Mouse (Mus musculus): ENCODE measurements around the gene Ctnnd2.
A peak's percentile ranks its signal among the peaks of the same experiment; 100 is the strongest.

Ctnnd2 gene

GRCm38 (mm10) chr15:30646501-30647431 lies 474.4 kb downstream of the Ctnnd2 start:
- peak; percentile 56 for DNase-seq (ENCODE audit: low read depth, low spot score)

- peak; percentile 85 for DNase-seq (ENCODE audit: low read depth, low spot score)
Measured at GRCm38 (mm10) chr15:30647679-30648311, 475.4 kb downstream of the Ctnnd2 start.

- DNase-seq (ENCODE audit: low read depth, low spot score): no peak
Measured at GRCm38 (mm10) chr15:30649964-30650363, 477.6 kb downstream of the Ctnnd2 start.

- DNase-seq (ENCODE audit: low read depth, low spot score): no peak
Measured at GRCm38 (mm10) chr15:30655433-30655832, 483.0 kb downstream of the Ctnnd2 start.

- DNase-seq (ENCODE audit: low read depth, low spot score): no peak
Measured at GRCm38 (mm10) chr15:30657588-30657987, 485.2 kb downstream of the Ctnnd2 start.

- DNase-seq (ENCODE audit: low read depth, low spot score): no peak
Measured at GRCm38 (mm10) chr15:30660539-30661149, 488.3 kb downstream of the Ctnnd2 start.

GRCm38 (mm10) chr15:30661689-30662422 lies 489.5 kb downstream of the Ctnnd2 start:
- DNase-seq (ENCODE audit: low read depth, low spot score): no peak

GRCm38 (mm10) chr15:30667819-30668587 lies 495.6 kb downstream of the Ctnnd2 start:
- DNase-seq (ENCODE audit: low read depth, low spot score): peak; percentile 27

GRCm38 (mm10) chr15:30681939-30682338 lies 509.5 kb downstream of the Ctnnd2 start:
- peak; percentile 68 for DNase-seq (ENCODE audit: low read depth, low spot score)

GRCm38 (mm10) chr15:30682360-30683119 lies 510.1 kb downstream of the Ctnnd2 start:
- DNase-seq (ENCODE audit: low read depth, low spot score): peak; percentile 76

GRCm38 (mm10) chr15:30686206-30687101 lies 514.1 kb downstream of the Ctnnd2 start:
- DNase-seq (ENCODE audit: low read depth, low spot score): no peak

- peak; percentile 71 for DNase-seq (ENCODE audit: low read depth, low spot score)
Measured at GRCm38 (mm10) chr15:30693754-30694205, 521.4 kb downstream of the Ctnnd2 start.

- no peak for DNase-seq (ENCODE audit: low read depth, low spot score)
Measured at GRCm38 (mm10) chr15:30694286-30694685, 521.9 kb downstream of the Ctnnd2 start.

- DNase-seq (ENCODE audit: low read depth, low spot score): no peak
Measured at GRCm38 (mm10) chr15:30695859-30696258, 523.5 kb downstream of the Ctnnd2 start.

- DNase-seq (ENCODE audit: low read depth, low spot score): peak; percentile 48
Measured at GRCm38 (mm10) chr15:30697356-30697755, 525.0 kb downstream of the Ctnnd2 start.

- DNase-seq (ENCODE audit: low read depth, low spot score): peak; percentile 57
Measured at GRCm38 (mm10) chr15:30700762-30701161, 528.4 kb downstream of the Ctnnd2 start.

- DNase-seq (ENCODE audit: low read depth, low spot score): no peak
Measured at GRCm38 (mm10) chr15:30701592-30701991, 529.2 kb downstream of the Ctnnd2 start.

GRCm38 (mm10) chr15:30709026-30709753 lies 536.8 kb downstream of the Ctnnd2 start:
- DNase-seq (ENCODE audit: low read depth, low spot score): peak; percentile 94
